Mouse (Mus musculus): ENCODE data around the gene Runx1.

DNA sequence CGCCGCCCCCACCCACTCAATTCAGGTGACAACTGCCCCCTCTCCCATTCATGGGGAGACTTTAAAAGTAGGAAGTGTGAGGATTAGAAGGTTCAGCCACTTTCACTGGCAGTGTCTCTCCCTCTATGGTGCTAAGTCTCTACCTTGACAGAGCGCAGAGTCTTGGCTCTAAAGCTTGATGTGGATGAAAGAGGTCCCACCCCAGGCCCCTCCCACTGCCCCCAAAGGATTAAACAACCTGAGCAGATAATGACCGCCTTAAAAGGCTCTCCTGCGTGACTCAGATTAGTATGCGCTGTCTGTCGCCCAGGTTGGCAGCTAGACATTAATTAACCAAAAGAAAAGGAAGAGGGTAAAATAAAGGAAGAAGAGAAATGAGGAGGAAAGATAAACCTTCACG, 215.5 kb downstream of the Runx1 start:
- TF ChIP-seq CTCF (IDR thresholded peaks at IDR 0.05; ENCODE audit: insufficient read depth, low read depth, low read length) (no peak), POLR2A (IDR thresholded peaks at IDR 0.05; ENCODE audit: insufficient read depth, low read depth, low read length) (no peak)

Data from olfactory bulb, adult 2 months (tissue).